Mouse (Mus musculus): ENCODE results near the gene 3100002H09Rik.

DNA sequence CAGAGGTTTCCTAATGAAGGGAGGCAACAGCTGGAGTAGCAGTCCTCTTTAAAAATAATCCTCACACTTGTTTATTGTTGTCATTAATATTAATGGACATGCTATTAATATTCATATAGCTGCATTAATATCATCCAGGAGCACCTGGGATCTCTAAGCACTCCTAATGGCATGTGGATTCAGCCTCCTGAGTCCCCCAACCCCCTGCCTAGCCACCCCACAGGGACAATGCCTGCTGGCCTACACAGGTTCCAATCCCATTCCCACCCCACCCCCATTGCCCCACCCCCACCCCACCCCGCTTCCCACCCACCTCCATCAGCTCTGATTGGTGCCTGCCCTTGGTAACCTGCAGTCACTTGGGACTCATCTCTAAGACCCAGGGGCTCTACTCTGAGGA lies 6.0 kb upstream of the 3100002H09Rik start:
- TF ChIP-seq CTCF (IDR thresholded peaks at IDR 0.05; ENCODE audit: control insufficient read depth, insufficient read depth, low read length) (no peak), POLR2A (IDR thresholded peaks at IDR 0.05; ENCODE audit: borderline replicate concordance, control insufficient read depth, low read depth, low read length) (no peak)

All from bone marrow, adult 2 months (tissue).